Mouse (Mus musculus): ENCODE measurements at regions not wholly inside any gene's neighbourhood (a gene's known extent, or its start where the extent isn't known, plus 50 kb on each side); places are given as distances from the start of the nearest gene placed in this dataset.

- H3K27ac ChIP-seq (replicated peaks in 1 of 2; ENCODE audit: control insufficient read depth in 1 of 2, insufficient read depth in 1 of 2, low read depth in 2 of 2, low read length in 2 of 2): no peak overlapping the region
- H3K36me3 ChIP-seq (ENCODE audit: control insufficient read depth, insufficient read depth, low read length): no peaks in the 10 kb centered on the region
- no peaks in the 10 kb centered on the region for H3K27me3 ChIP-seq (ENCODE audit: control insufficient read depth, insufficient read depth, low read length)
- H3K9me3 ChIP-seq (ENCODE audit: control insufficient read depth, low read length): no peaks in the 10 kb centered on the region
- H3K4me1 ChIP-seq (ENCODE audit: control insufficient read depth in 2 of 2, insufficient read depth in 2 of 2, low read length in 2 of 2): peaks cover 15 to 25% of the 10 kb centered on the region in 2 experiments
- ATAC-seq (ENCODE audit: insufficient number of reproducible peaks, insufficient read depth, low FRiP score, low read depth): no peak
- H3K4me3 ChIP-seq (ENCODE audit: control insufficient read depth in 1 of 2, insufficient read depth in 1 of 2, low read depth in 1 of 2, low read length in 2 of 2): no peak overlapping the region
- H3K9ac ChIP-seq (ENCODE audit: low read length): no peak overlapping the region
- no peak overlapping the region for H3K4me2 ChIP-seq (ENCODE audit: low read length)
- 84% methylated on average over 2 of the region's 2 CpGs for WGBS
These were observed 102.3 kb upstream of the Rapgef5 start for GRCm38 (mm10) chr12:117414020-117414419.

GRCm38 (mm10) chr12:117415146-117415545 lies 101.1 kb upstream of the Rapgef5 start:
- Histone ChIP-seq H3K27ac (replicated peaks in 1 of 2; ENCODE audit: control insufficient read depth in 1 of 2, insufficient read depth in 1 of 2, low read depth in 2 of 2, low read length in 2 of 2) (no peak overlapping the region), H3K4me3 (ENCODE audit: control insufficient read depth in 1 of 2, insufficient read depth in 1 of 2, low read depth in 1 of 2, low read length in 2 of 2) (no peak overlapping the region), H3K9me3 (ENCODE audit: control insufficient read depth, low read length) (no peaks in the 10 kb centered on the region), H3K4me1 (ENCODE audit: control insufficient read depth in 2 of 2, insufficient read depth in 2 of 2, low read length in 2 of 2) (peaks cover 15 to 23% of the 10 kb centered on the region in 2 experiments), H3K36me3 (ENCODE audit: control insufficient read depth, insufficient read depth, low read length) (no peaks in the 10 kb centered on the region), H3K4me2 (ENCODE audit: low read length) (no peak overlapping the region), H3K9ac (ENCODE audit: low read length) (no peak overlapping the region), H3K27me3 (ENCODE audit: control insufficient read depth, insufficient read depth, low read length) (no peaks in the 10 kb centered on the region)
- 67% methylated on average over 2 of the region's 2 CpGs for WGBS
- no peak for ATAC-seq (ENCODE audit: insufficient number of reproducible peaks, insufficient read depth, low FRiP score, low read depth)

GRCm38 (mm10) chr12:117417991-117418390 lies 98.3 kb upstream of the Rapgef5 start:
- no peak for ATAC-seq (ENCODE audit: insufficient number of reproducible peaks, insufficient read depth, low FRiP score, low read depth)

GRCm38 (mm10) chr12:117422315-117422978 lies 93.8 kb upstream of the Rapgef5 start:
- Histone ChIP-seq H3K4me3 (ENCODE audit: control insufficient read depth in 1 of 2, insufficient read depth in 1 of 2, low read depth in 1 of 2, low read length in 2 of 2) (no peak overlapping the region), H3K27ac (replicated peaks in 1 of 2; ENCODE audit: control insufficient read depth in 1 of 2, insufficient read depth in 1 of 2, low read depth in 2 of 2, low read length in 2 of 2) (no peak overlapping the region), H3K4me1 (ENCODE audit: control insufficient read depth in 2 of 2, insufficient read depth in 2 of 2, low read length in 2 of 2) (no peaks in the 10 kb centered on the region; a peak in 1 of 4 replicates), H3K36me3 (ENCODE audit: control insufficient read depth, insufficient read depth, low read length) (no peaks in the 10 kb centered on the region), H3K9ac (ENCODE audit: low read length) (no peak overlapping the region), H3K9me3 (ENCODE audit: control insufficient read depth, low read length) (no peaks in the 10 kb centered on the region), H3K4me2 (ENCODE audit: low read length) (no peak overlapping the region), H3K27me3 (ENCODE audit: control insufficient read depth, insufficient read depth, low read length) (no peaks in the 10 kb centered on the region)
- WGBS: 85% methylated on average over 7 of the region's 7 CpGs
- ATAC-seq (ENCODE audit: insufficient number of reproducible peaks, insufficient read depth, low FRiP score, low read depth): no peak

More at GRCm38 (mm10) chr12:117417991-117418390, 98.3 kb upstream of the Rapgef5 start:
- Histone ChIP-seq H3K9me3 (ENCODE audit: control insufficient read depth, low read length) (no peaks in the 10 kb centered on the region), H3K36me3 (ENCODE audit: control insufficient read depth, insufficient read depth, low read length) (no peaks in the 10 kb centered on the region), H3K9ac (ENCODE audit: low read length) (no peak overlapping the region), H3K27me3 (ENCODE audit: control insufficient read depth, insufficient read depth, low read length) (no peaks in the 10 kb centered on the region), H3K27ac (replicated peaks in 1 of 2; ENCODE audit: control insufficient read depth in 1 of 2, insufficient read depth in 1 of 2, low read depth in 2 of 2, low read length in 2 of 2) (no peak overlapping the region), H3K4me2 (ENCODE audit: low read length) (no peak overlapping the region), H3K4me3 (ENCODE audit: control insufficient read depth in 1 of 2, insufficient read depth in 1 of 2, low read depth in 1 of 2, low read length in 2 of 2) (no peak overlapping the region), H3K4me1 (ENCODE audit: control insufficient read depth in 2 of 2, insufficient read depth in 2 of 2, low read length in 2 of 2) (peaks cover 0 to 2% of the 10 kb centered on the region in 2 experiments; a peak in 1 of 4 replicates)
- WGBS: 68% methylated on average over 4 of the region's 4 CpGs

GRCm38 (mm10) chr12:117425363-117426031 lies 90.8 kb upstream of the Rapgef5 start:
- Histone ChIP-seq H3K27me3 (ENCODE audit: control insufficient read depth, insufficient read depth, low read length) (no peaks in the 10 kb centered on the region), H3K36me3 (ENCODE audit: control insufficient read depth, insufficient read depth, low read length) (no peaks in the 10 kb centered on the region), H3K4me3 (ENCODE audit: control insufficient read depth in 1 of 2, insufficient read depth in 1 of 2, low read depth in 1 of 2, low read length in 2 of 2) (no peak overlapping the region), H3K9me3 (ENCODE audit: control insufficient read depth, low read length) (no peaks in the 10 kb centered on the region), H3K4me2 (ENCODE audit: low read length) (no peak overlapping the region), H3K4me1 (ENCODE audit: control insufficient read depth in 2 of 2, insufficient read depth in 2 of 2, low read length in 2 of 2) (no peaks in the 10 kb centered on the region; a peak in 1 of 4 replicates), H3K27ac (replicated peaks in 1 of 2; ENCODE audit: control insufficient read depth in 1 of 2, insufficient read depth in 1 of 2, low read depth in 2 of 2, low read length in 2 of 2) (no peak overlapping the region), H3K9ac (ENCODE audit: low read length) (no peak overlapping the region)
- ATAC-seq (ENCODE audit: insufficient number of reproducible peaks, insufficient read depth, low FRiP score, low read depth): no peak
- WGBS: 61% methylated on average over 9 of the region's 9 CpGs

GRCm38 (mm10) chr12:117427431-117427830 lies 88.8 kb upstream of the Rapgef5 start:
- H3K9me3 ChIP-seq (ENCODE audit: control insufficient read depth, low read length): no peaks in the 10 kb centered on the region
- no peak overlapping the region for H3K27ac ChIP-seq (replicated peaks in 1 of 2; ENCODE audit: control insufficient read depth in 1 of 2, insufficient read depth in 1 of 2, low read depth in 2 of 2, low read length in 2 of 2)
- no peaks in the 10 kb centered on the region for H3K36me3 ChIP-seq (ENCODE audit: control insufficient read depth, insufficient read depth, low read length)
- H3K27me3 ChIP-seq (ENCODE audit: control insufficient read depth, insufficient read depth, low read length): no peaks in the 10 kb centered on the region
- no peak for ATAC-seq (ENCODE audit: insufficient number of reproducible peaks, insufficient read depth, low FRiP score, low read depth)
- 47% methylated on average over 1 of the region's 1 CpGs for WGBS
- no peak overlapping the region for H3K4me3 ChIP-seq (ENCODE audit: control insufficient read depth in 1 of 2, insufficient read depth in 1 of 2, low read depth in 1 of 2, low read length in 2 of 2)
- peaks cover 0 to 2% of the 10 kb centered on the region in 2 experiments; a peak in 1 of 4 replicates for H3K4me1 ChIP-seq (ENCODE audit: control insufficient read depth in 2 of 2, insufficient read depth in 2 of 2, low read length in 2 of 2)
- H3K9ac ChIP-seq (ENCODE audit: low read length): no peak overlapping the region
- no peak overlapping the region for H3K4me2 ChIP-seq (ENCODE audit: low read length)

- H3K4me2 ChIP-seq (ENCODE audit: low read length): no peak overlapping the region
- H3K9me3 ChIP-seq (ENCODE audit: control insufficient read depth, low read length): no peaks in the 10 kb centered on the region
- no peak overlapping the region for H3K9ac ChIP-seq (ENCODE audit: low read length)
- ATAC-seq (ENCODE audit: insufficient number of reproducible peaks, insufficient read depth, low FRiP score, low read depth): no peak
- H3K27me3 ChIP-seq (ENCODE audit: control insufficient read depth, insufficient read depth, low read length): no peaks in the 10 kb centered on the region
- H3K36me3 ChIP-seq (ENCODE audit: control insufficient read depth, insufficient read depth, low read length): no peaks in the 10 kb centered on the region
- H3K27ac ChIP-seq (replicated peaks in 1 of 2; ENCODE audit: control insufficient read depth in 1 of 2, insufficient read depth in 1 of 2, low read depth in 2 of 2, low read length in 2 of 2): no peak overlapping the region
- 77% methylated on average over 4 of the region's 4 CpGs for WGBS
- no peak overlapping the region for H3K4me3 ChIP-seq (ENCODE audit: control insufficient read depth in 1 of 2, insufficient read depth in 1 of 2, low read depth in 1 of 2, low read length in 2 of 2)
- peaks cover 0 to 2% of the 10 kb centered on the region in 2 experiments; a peak in 1 of 4 replicates for H3K4me1 ChIP-seq (ENCODE audit: control insufficient read depth in 2 of 2, insufficient read depth in 2 of 2, low read length in 2 of 2)
These were observed 85.4 kb upstream of the Rapgef5 start for GRCm38 (mm10) chr12:117430886-117431285.

Data from heart, embryonic 14.5 days (tissue).